Mouse (Mus musculus): ENCODE data around the gene Ovgp1. TPM values are rescaled to one million over a fixed set of nuclear protein-coding genes. Genes with fewer than 3 reads are reported as not detected.

Ovgp1 gene
- polyA plus RNA-seq, 1 experiment from 2014 or later = 0.56 TPM

- no peaks in the 10 kb centered on the region for H3K27me3 ChIP-seq (ENCODE audit: control insufficient read depth, insufficient read depth, low read length)
- H3K9me3 ChIP-seq (ENCODE audit: control insufficient read depth, low read length) = no peaks in the 10 kb centered on the region
- no peaks in the 10 kb centered on the region for H3K36me3 ChIP-seq (ENCODE audit: control insufficient read depth, insufficient read depth, low read length)
- 80% methylated on average over 2 of the region's 2 CpGs for WGBS
- no peak overlapping the region for H3K4me2 ChIP-seq (replicated peaks; ENCODE audit: low read depth)
- no peak overlapping the region for H3K4me3 ChIP-seq (ENCODE audit: low read depth, low read length)
- no peaks in the 10 kb centered on the region for H3K4me1 ChIP-seq (replicated peaks; ENCODE audit: control insufficient read depth, insufficient read depth)
- H3K9ac ChIP-seq (ENCODE audit: low read length) = no peak overlapping the region
- ATAC-seq (ENCODE audit: low FRiP score, low TSS enrichment) (no peak), DNase-seq (ENCODE audit: low spot score) (no peak)
- no peak for TF ChIP-seq EP300 (optimal IDR thresholded peaks at IDR 0.05)
- TF ChIP-seq CTCF (IDR thresholded peaks at IDR 0.05; ENCODE audit: low read depth) = no peak
- no peak overlapping the region for H3K27ac ChIP-seq (replicated peaks)
Measured at GRCm38 (mm10) chr3:105931095-105931494, 42.4 kb upstream of the Ovgp1 start.

GRCm38 (mm10) chr3:105932240-105933071 is 41.1 kb upstream of the Ovgp1 start, which contains the start of gene I830077J02Rik:
Gene I830077J02Rik, minus strand, starts transcription at chr3:105932664.
- H3K4me3 ChIP-seq (ENCODE audit: low read depth, low read length) = no peak within 1 kb of the TSS

GRCm38 (mm10) chr3:105933926-105934325 is 39.6 kb upstream of the Ovgp1 start:
- H3K27ac ChIP-seq (replicated peaks) = no peak overlapping the region
- H3K27me3 ChIP-seq (ENCODE audit: control insufficient read depth, insufficient read depth, low read length) = no peaks in the 10 kb centered on the region
- TF ChIP-seq EP300 (optimal IDR thresholded peaks at IDR 0.05) (no peak), CTCF (IDR thresholded peaks at IDR 0.05; ENCODE audit: low read depth) (no peak)
- DNase-seq (ENCODE audit: low spot score) (no peak), ATAC-seq (ENCODE audit: low FRiP score, low TSS enrichment) (no peak)
- 89% methylated on average over 6 of the region's 6 CpGs for WGBS
- H3K4me2 ChIP-seq (replicated peaks; ENCODE audit: low read depth) = no peak overlapping the region
- no peaks in the 10 kb centered on the region for H3K9me3 ChIP-seq (ENCODE audit: control insufficient read depth, low read length)
- H3K36me3 ChIP-seq (ENCODE audit: control insufficient read depth, insufficient read depth, low read length) = no peaks in the 10 kb centered on the region
- H3K4me1 ChIP-seq (replicated peaks; ENCODE audit: control insufficient read depth, insufficient read depth) = no peaks in the 10 kb centered on the region
- H3K4me3 ChIP-seq (ENCODE audit: low read depth, low read length) = no peak overlapping the region
- H3K9ac ChIP-seq (ENCODE audit: low read length) = no peak overlapping the region

More at GRCm38 (mm10) chr3:105932240-105933071, 41.1 kb upstream of the Ovgp1 start, which contains the start of gene I830077J02Rik:
- no peaks in the 10 kb centered on the region for H3K36me3 ChIP-seq (ENCODE audit: control insufficient read depth, insufficient read depth, low read length)
- DNase-seq (ENCODE audit: low spot score) (no peak), ATAC-seq (ENCODE audit: low FRiP score, low TSS enrichment) (no peak)
- no peaks in the 10 kb centered on the region for H3K27me3 ChIP-seq (ENCODE audit: control insufficient read depth, insufficient read depth, low read length)
- H3K27ac ChIP-seq (replicated peaks) = no peak within 1 kb of the TSS
- no peaks in the 10 kb centered on the region for H3K9me3 ChIP-seq (ENCODE audit: control insufficient read depth, low read length)
- no peak for TF ChIP-seq EP300 (optimal IDR thresholded peaks at IDR 0.05)
- TF ChIP-seq CTCF (IDR thresholded peaks at IDR 0.05; ENCODE audit: low read depth) = no peak
- H3K9ac ChIP-seq (ENCODE audit: low read length) = no peak within 1 kb of the TSS
- no peak within 1 kb of the TSS for H3K4me2 ChIP-seq (replicated peaks; ENCODE audit: low read depth)
- H3K4me1 ChIP-seq (replicated peaks; ENCODE audit: control insufficient read depth, insufficient read depth) = no peaks in the 10 kb centered on the region
- 81% methylated on average over 8 of the region's 8 CpGs for WGBS

- Histone ChIP-seq H3K36me3 (ENCODE audit: control insufficient read depth, insufficient read depth, low read length) (no peaks in the 10 kb centered on the region), H3K9ac (ENCODE audit: low read length) (no peak overlapping the region), H3K4me2 (replicated peaks; ENCODE audit: low read depth) (no peak overlapping the region), H3K4me3 (ENCODE audit: low read depth, low read length) (no peak overlapping the region), H3K27me3 (ENCODE audit: control insufficient read depth, insufficient read depth, low read length) (no peaks in the 10 kb centered on the region), H3K4me1 (replicated peaks; ENCODE audit: control insufficient read depth, insufficient read depth) (no peaks in the 10 kb centered on the region), H3K27ac (replicated peaks) (no peak overlapping the region), H3K9me3 (ENCODE audit: control insufficient read depth, low read length) (no peaks in the 10 kb centered on the region)
- no peak for DNase-seq (ENCODE audit: low spot score)
- WGBS = 66% methylated on average over 5 of the region's 5 CpGs
- TF ChIP-seq EP300 (optimal IDR thresholded peaks at IDR 0.05) = no peak
- TF ChIP-seq CTCF (IDR thresholded peaks at IDR 0.05; ENCODE audit: low read depth) = no peak
- ATAC-seq (ENCODE audit: low FRiP score, low TSS enrichment) = no peak
Measured at GRCm38 (mm10) chr3:105935033-105935432, 38.5 kb upstream of the Ovgp1 start.

- Histone ChIP-seq H3K4me1 (replicated peaks; ENCODE audit: control insufficient read depth, insufficient read depth) (no peaks in the 10 kb centered on the region), H3K27ac (replicated peaks) (no peak overlapping the region), H3K4me2 (replicated peaks; ENCODE audit: low read depth) (no peak overlapping the region), H3K9ac (ENCODE audit: low read length) (no peak overlapping the region), H3K36me3 (ENCODE audit: control insufficient read depth, insufficient read depth, low read length) (peaks cover 5% of the 10 kb centered on the region), H3K4me3 (ENCODE audit: low read depth, low read length) (no peak overlapping the region), H3K27me3 (ENCODE audit: control insufficient read depth, insufficient read depth, low read length) (no peaks in the 10 kb centered on the region), H3K9me3 (ENCODE audit: control insufficient read depth, low read length) (no peaks in the 10 kb centered on the region)
- DNase-seq (ENCODE audit: low spot score) (no peak), ATAC-seq (ENCODE audit: low FRiP score, low TSS enrichment) (no peak)
- no peak for TF ChIP-seq EP300 (optimal IDR thresholded peaks at IDR 0.05)
- TF ChIP-seq CTCF (IDR thresholded peaks at IDR 0.05; ENCODE audit: low read depth) = no peak
- WGBS = 82% methylated on average over 4 of the region's 4 CpGs
Measured at GRCm38 (mm10) chr3:105936111-105936510, 37.4 kb upstream of the Ovgp1 start.

GRCm38 (mm10) chr3:105951348-105951747 is 22.2 kb upstream of the Ovgp1 start:
- ATAC-seq (ENCODE audit: low FRiP score, low TSS enrichment) = no peak
- Histone ChIP-seq H3K9ac (ENCODE audit: low read length) (no peak overlapping the region), H3K4me2 (replicated peaks; ENCODE audit: low read depth) (no peak overlapping the region), H3K4me1 (replicated peaks; ENCODE audit: control insufficient read depth, insufficient read depth) (no peaks in the 10 kb centered on the region), H3K36me3 (ENCODE audit: control insufficient read depth, insufficient read depth, low read length) (peaks cover 17% of the 10 kb centered on the region), H3K27ac (replicated peaks) (no peak overlapping the region), H3K9me3 (ENCODE audit: control insufficient read depth, low read length) (no peaks in the 10 kb centered on the region), H3K27me3 (ENCODE audit: control insufficient read depth, insufficient read depth, low read length) (no peaks in the 10 kb centered on the region), H3K4me3 (ENCODE audit: low read depth, low read length) (no peak overlapping the region)
- DNase-seq (ENCODE audit: low spot score) = no peak
- no peak for TF ChIP-seq CTCF (IDR thresholded peaks at IDR 0.05; ENCODE audit: low read depth)
- whole genome bisulfite sequencing = 95% methylated on average over 7 of the region's 7 CpGs
